Mouse (Mus musculus) heart, postnatal 0 days (tissue): ENCODE measurements at regions not wholly inside any gene's neighbourhood (a gene's known extent, or its start where the extent isn't known, plus 50 kb on each side); places are given as distances from the start of the nearest gene placed in this dataset.

Source experiments
- ATAC-seq: fragments of 200-750 bp; cut with Nextera tagmentation; 2 replicates; pipeline ENCODE4 v1.8.0; 2017; ENCODE audit warnings: low read depth, moderate number of reproducible peaks, moderate library complexity; ENCODE audit not compliant: insufficient read depth
- DNase-seq: peaks from one replicate; pipeline ENCODE4 v3.0.0-alpha.2; 2016; ENCODE audit warnings: low spot score
- H3K27ac ChIP-seq: fragments of 300-500 bp; sonication (generic); 2 replicates; pipeline ENCODE4 v1.5.1; 2014; ENCODE audit warnings: low read depth, mild to moderate bottlenecking
- H3K27me3 ChIP-seq: fragments of 300-500 bp; sonication (generic); 2 replicates; pipeline ENCODE4 v1.6.1; 2014; ENCODE audit warnings: low read length, mixed read lengths; ENCODE audit not compliant: control insufficient read depth, insufficient read depth
- H3K36me3 ChIP-seq: fragments of 300-500 bp; sonication (generic); replicated peaks from 2 replicates; pipeline ENCODE4 v1.6.1; 2014; ENCODE audit warnings: low read length, mixed read lengths; ENCODE audit not compliant: control insufficient read depth, insufficient read depth
- H3K4me1 ChIP-seq: fragments of 300-500 bp; sonication (generic); 2 replicates; pipeline ENCODE4 v1.6.1; 2014; ENCODE audit warnings: antibody characterized with exemption; ENCODE audit not compliant: control insufficient read depth, insufficient read depth
- H3K4me2 ChIP-seq: fragments of 300-500 bp; sonication (generic); 2 replicates; pipeline ENCODE4 v1.6.1; 2014; ENCODE audit warnings: low read depth, mild to moderate bottlenecking, low read length, moderate library complexity
- H3K4me3 ChIP-seq: fragments of 300-500 bp; sonication (generic); 2 replicates; pipeline ENCODE4 v1.5.1; 2014; ENCODE audit warnings: low read depth, low read length
- H3K9ac ChIP-seq: fragments of 300-500 bp; sonication (generic); replicated peaks from 2 replicates; pipeline ENCODE4 v1.6.1; 2014; ENCODE audit warnings: low read depth, low read length, mixed read lengths
- H3K9me3 ChIP-seq: fragments of 300-500 bp; sonication (generic); replicated peaks from 2 replicates; pipeline ENCODE4 v1.6.1; 2016; ENCODE audit warnings: low read length; ENCODE audit not compliant: control insufficient read depth
- CTCF ChIP-seq: IDR thresholded peaks from 2 replicates; pipeline ENCODE4 v1.5.1; 2016; ENCODE audit warnings: antibody characterized with exemption, control low read depth, low read depth
- EP300 ChIP-seq: IDR thresholded peaks from 2 replicates; pipeline ENCODE4 v1.6.1; 2016; ENCODE audit warnings: antibody characterized with exemption, low read depth
- WGBS: fragments of 180-500 bp; shearing (Covaris S2); extraction: QIAGEN DNeasy Blood & Tissue Kit; methylation state at CpG from one replicate; pipeline ENCODE4 v1.1.7; 2014; 5-methylcytosine and 5-hydroxymethylcytosine counted together

DNA sequence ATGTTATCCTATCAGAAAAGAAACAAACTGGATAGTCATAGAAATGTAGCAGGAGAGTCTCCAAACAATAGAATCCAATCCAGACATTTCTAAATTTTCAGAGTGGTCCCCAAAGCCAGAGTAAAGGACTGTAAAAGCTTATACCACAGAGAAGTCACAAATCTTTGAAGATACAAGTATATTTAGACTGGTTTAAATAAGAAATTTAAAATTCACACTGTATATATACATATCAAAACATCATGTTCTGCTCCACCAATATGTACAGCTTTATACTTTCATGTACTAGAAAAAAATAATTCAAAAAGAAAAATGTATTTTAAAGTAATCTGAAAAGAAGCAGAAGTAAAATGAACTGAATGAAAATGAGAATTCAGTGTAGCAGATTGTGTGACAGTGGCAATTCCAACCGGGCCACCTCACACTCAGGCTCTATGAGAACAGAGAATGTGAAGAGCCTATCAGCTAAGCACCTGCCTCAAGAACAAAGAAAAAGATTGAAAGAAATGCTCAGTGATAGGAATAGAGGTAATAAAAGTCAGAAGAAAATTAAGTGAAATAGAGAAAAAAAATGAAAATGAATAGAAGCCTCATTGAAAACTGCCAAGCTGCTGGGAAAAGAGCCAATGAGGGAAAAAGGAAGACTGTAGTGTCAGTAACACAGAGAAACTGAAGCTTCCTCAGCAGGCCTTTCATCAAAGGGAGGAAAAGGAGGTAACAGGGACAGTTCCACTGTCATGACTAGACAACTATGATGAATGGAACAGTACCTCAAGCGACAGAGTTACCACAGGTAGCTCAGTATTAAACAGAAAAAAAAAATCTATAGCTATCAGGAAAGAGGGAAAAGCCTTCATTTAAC, 209.5 kb downstream of the Cst10 start:
- WGBS = 79% methylated on average over 2 of the region's 2 CpGs
- H3K36me3 ChIP-seq = no peaks in the 10 kb centered on the region
- no peak overlapping the region for H3K27ac ChIP-seq
- H3K9me3 ChIP-seq = no peaks in the 10 kb centered on the region
- H3K4me3 ChIP-seq = no peak overlapping the region
- no peak overlapping the region for H3K9ac ChIP-seq
- no peak overlapping the region for H3K4me2 ChIP-seq
- H3K27me3 ChIP-seq = no peaks in the 10 kb centered on the region
- no peaks in the 10 kb centered on the region for H3K4me1 ChIP-seq
- TF ChIP-seq EP300 (no peak), CTCF (no peak)
- ATAC-seq (no peak), DNase-seq (no peak)

DNA sequence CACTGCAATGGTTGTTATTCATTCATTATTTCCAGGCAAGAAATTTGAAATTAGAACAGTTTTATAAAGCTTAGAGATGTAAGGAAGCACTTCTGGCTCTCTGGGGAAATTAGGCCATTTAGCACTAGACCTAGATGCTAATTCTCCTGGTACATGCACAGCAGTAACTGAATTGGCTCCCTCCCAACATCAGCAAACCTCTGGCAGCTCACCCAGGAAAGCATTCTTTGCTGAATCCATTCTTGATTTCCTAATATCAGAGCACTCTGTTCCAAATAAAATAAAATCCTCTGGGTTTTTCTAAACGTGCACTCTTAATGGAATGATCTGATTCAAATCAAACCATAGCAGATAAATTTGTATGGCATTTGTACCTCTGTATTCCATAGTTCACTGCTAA, 203.4 kb upstream of the Syndig1 start:
- no peak overlapping the region for H3K9ac ChIP-seq
- 21% methylated on average over 1 of the region's 1 CpGs for WGBS
- H3K4me3 ChIP-seq = no peak overlapping the region
- H3K9me3 ChIP-seq = no peaks in the 10 kb centered on the region
- no peak for ATAC-seq
- TF ChIP-seq EP300 (no peak), CTCF (no peak)
- no peak for DNase-seq
- H3K36me3 ChIP-seq = no peaks in the 10 kb centered on the region
- no peaks in the 10 kb centered on the region for H3K27me3 ChIP-seq
- no peaks in the 10 kb centered on the region for H3K4me1 ChIP-seq
- no peak overlapping the region for H3K4me2 ChIP-seq
- H3K27ac ChIP-seq = no peak overlapping the region

DNA sequence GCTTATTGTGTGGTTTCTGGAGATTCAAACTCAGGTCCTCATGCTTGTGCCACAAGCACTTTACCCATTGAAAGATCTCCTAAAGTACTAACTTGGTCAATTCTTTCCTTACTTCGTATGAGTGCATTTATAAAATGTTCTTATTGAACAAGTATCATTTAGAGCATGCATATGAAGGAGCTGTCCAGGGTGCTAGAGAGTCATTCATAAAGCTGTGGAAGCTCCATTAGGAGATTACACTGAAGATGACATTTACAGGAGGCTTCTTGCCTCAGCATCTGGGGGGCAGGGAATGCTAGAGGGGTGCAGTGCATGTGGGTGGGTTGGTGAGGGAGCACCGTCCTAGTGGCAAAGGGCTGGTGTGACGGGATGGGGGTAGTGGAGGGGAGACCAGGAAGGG, 187.8 kb upstream of the Syndig1 start:
- 73% methylated on average over 3 of the region's 3 CpGs for WGBS
- Histone ChIP-seq H3K27ac (no peak overlapping the region), H3K36me3 (no peaks in the 10 kb centered on the region), H3K9ac (no peak overlapping the region), H3K9me3 (no peaks in the 10 kb centered on the region), H3K4me1 (no peaks in the 10 kb centered on the region), H3K4me2 (no peak overlapping the region), H3K4me3 (no peak overlapping the region), H3K27me3 (no peaks in the 10 kb centered on the region)
- no peak for DNase-seq
- ATAC-seq = no peak
- TF ChIP-seq CTCF = no peak
- TF ChIP-seq EP300 = no peak

DNA sequence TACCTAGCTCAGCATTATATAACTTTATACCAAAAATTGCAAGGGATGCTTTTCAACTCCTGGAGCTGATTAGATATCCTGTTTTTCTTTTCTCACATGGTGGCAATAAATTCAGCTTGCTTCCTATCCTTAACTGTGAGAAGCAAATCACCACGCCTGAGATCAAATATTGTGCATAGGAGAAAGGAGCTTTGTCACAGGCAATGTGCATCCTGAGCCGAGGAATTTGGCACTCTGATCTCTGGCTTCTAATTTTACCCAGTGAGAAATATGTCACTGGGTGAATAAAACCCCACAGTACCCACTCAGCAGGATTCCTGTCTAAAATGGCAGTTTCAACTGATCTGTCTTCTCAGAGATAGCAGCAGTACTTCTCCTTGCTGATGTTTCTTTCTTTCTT, 177.2 kb upstream of the Syndig1 start:
- H3K27me3 ChIP-seq = no peaks in the 10 kb centered on the region
- no peaks in the 10 kb centered on the region for H3K9me3 ChIP-seq
- H3K4me1 ChIP-seq = no peaks in the 10 kb centered on the region
- no peak for DNase-seq
- H3K36me3 ChIP-seq = no peaks in the 10 kb centered on the region
- no peak for TF ChIP-seq EP300
- TF ChIP-seq CTCF = no peak
- H3K4me2 ChIP-seq = no peak overlapping the region
- H3K27ac ChIP-seq = no peak overlapping the region
- no peak overlapping the region for H3K9ac ChIP-seq
- WGBS = 44% methylated on average over 2 of the region's 2 CpGs
- no peak for ATAC-seq
- H3K4me3 ChIP-seq = no peak overlapping the region

DNA sequence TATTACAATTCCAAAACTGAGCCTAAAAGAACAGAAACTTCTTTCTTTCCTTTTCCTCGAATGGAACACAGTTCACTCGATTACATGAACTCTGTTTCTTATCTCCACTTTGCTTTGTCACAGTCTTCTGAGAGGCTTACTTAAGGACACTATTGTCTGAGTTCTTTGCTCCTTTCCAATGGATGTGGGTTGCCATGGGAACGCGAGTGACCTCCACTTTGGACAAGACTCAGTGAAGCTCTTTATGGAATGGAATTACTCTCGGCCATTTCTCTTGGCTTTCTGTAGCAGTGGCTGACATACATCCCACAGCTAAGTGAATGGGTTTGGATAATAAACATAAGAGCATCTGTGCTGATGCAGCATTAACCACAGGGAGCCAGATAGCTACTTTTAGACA, 167.9 kb upstream of the Syndig1 start:
- no peak overlapping the region for H3K27ac ChIP-seq
- no peaks in the 10 kb centered on the region for H3K4me1 ChIP-seq
- DNase-seq (no peak), ATAC-seq (no peak)
- H3K27me3 ChIP-seq = no peaks in the 10 kb centered on the region
- no peak overlapping the region for H3K4me2 ChIP-seq
- TF ChIP-seq EP300 = no peak
- TF ChIP-seq CTCF = no peak
- H3K36me3 ChIP-seq = no peaks in the 10 kb centered on the region
- H3K4me3 ChIP-seq = no peak overlapping the region
- 67% methylated on average over 5 of the region's 5 CpGs for WGBS
- H3K9me3 ChIP-seq = no peaks in the 10 kb centered on the region
- H3K9ac ChIP-seq = no peak overlapping the region

DNA sequence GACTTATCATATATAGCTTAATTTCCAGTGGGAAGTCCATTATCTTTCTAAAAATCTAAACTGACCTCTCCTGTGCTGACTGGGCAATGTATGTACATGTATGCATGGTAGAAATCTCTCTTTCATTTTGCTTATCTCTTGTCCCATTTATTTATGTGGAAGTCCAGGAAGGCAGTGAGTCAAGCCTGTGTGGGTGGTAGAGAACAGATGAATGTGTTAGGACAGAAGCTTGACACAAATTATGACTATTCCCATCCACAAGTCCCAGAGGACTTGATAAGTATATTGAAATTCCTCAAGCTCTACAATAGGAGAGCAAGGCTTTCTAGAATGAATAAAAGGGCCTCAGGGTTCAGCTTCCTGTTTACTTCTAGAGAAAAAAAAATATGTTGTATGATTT, 164.6 kb upstream of the Syndig1 start:
- no peak for DNase-seq
- H3K4me1 ChIP-seq = no peaks in the 10 kb centered on the region
- no peaks in the 10 kb centered on the region for H3K36me3 ChIP-seq
- ATAC-seq = no peak
- H3K4me2 ChIP-seq = no peak overlapping the region
- no peaks in the 10 kb centered on the region for H3K9me3 ChIP-seq
- no peak for TF ChIP-seq EP300
- TF ChIP-seq CTCF = no peak
- H3K27me3 ChIP-seq = no peaks in the 10 kb centered on the region
- H3K4me3 ChIP-seq = no peak overlapping the region
- no peak overlapping the region for H3K9ac ChIP-seq
- H3K27ac ChIP-seq = no peak overlapping the region
